38 mouse cellular contexts compared by ENCODE assay signal in genomic region chr13:97057817-97058216, GRCm38 (mm10). TPM values are rescaled to one million over a fixed set of nuclear protein-coding genes. Genes with fewer than 3 reads are reported as not detected.
A peak's percentile ranks its signal among the peaks of the same experiment; 100 is the strongest.
DNase-seq lines count a peak whose midpoint lies in the region; TF ChIP-seq lines count a peak whose summit lies in the region.
"Had no signal": no experiment of that assay in that cellular context is flagged by ENCODE, and none has a peak within 500 bp of the region (broad histone marks: within the 10 kb centered on the region; RNA-seq: fewer than 3 reads in every experiment).

No protein-coding gene starts in this region.

- no peak for DNase-seq in heart, embryonic 10.5 days (ENCODE audit: low spot score)
- DNase-seq in heart, postnatal 36 days, result no peak
- DNase-seq in ovary, postnatal 36 days (ENCODE audit: low spot score), result peak; percentile 18
- no peak for DNase-seq in ovary, postnatal 10 days (ENCODE audit: low spot score)
- DNase-seq in embryonic facial prominence, embryonic 10.5 days (ENCODE audit: low spot score), result no peak
- no peak for DNase-seq in layer of hippocampus, adult 2 months (ENCODE audit: low spot score in 2 of 2)
- DNase-seq: cerebellum, adult 11 months; cerebellum, adult 9-10 months; cerebellum, postnatal 36 days; gastrocnemius, adult 2 months; gastrocnemius, postnatal 36 days; kidney, adult 8-10 months; kidney, postnatal 4 days; layer of hippocampus, adult 9-11 months; liver, embryonic 13.5 days; lung, adult 18-20 months; lung, postnatal 4 days; midbrain, embryonic 14.5 days; right cerebral cortex, postnatal 4 days; thymus, postnatal 25 days had no signal

- TF ChIP-seq CTCF in testis, adult 2 months (IDR thresholded peaks at IDR 0.05; ENCODE audit: control insufficient read depth, insufficient read depth, insufficient replicate concordance, low read depth, low read length), result no peak
- TF ChIP-seq CTCF in layer of hippocampus, adult 2 months (conservative IDR thresholded peaks at IDR 0.05), result no peak

- intact Hi-C loops in heart, postnatal 36 days (cut with DNase I), result loop anchor here (10.0 kb wide), 1 partner anchor 203 kb away; no protein-coding TSS in a partner anchor

- H3K4me3 ChIP-seq in heart, embryonic 10.5 days, result no peak overlapping the region
- no peak overlapping the region for H3K4me3 ChIP-seq in testis, adult 2 months (ENCODE audit: control insufficient read depth, low read depth, low read length)
- no peak overlapping the region for H3K4me3 ChIP-seq in embryonic facial prominence, embryonic 10.5 days
- H3K4me3 ChIP-seq in layer of hippocampus, adult 2 months, result no peak overlapping the region
- H3K4me3 ChIP-seq: embryonic facial prominence, embryonic 13.5 days; forebrain, embryonic 10.5 days; forebrain, embryonic 15.5 days; gastrocnemius, adult 2 months; heart, embryonic 15.5 days; hindbrain, embryonic 12.5 days; intestine, embryonic 15.5 days; limb, embryonic 13.5 days; liver, embryonic 13.5 days; megakaryocyte, embryonic 14.5 days had no signal

- WGBS in heart, embryonic 10.5 days, result 47% methylated on average over 4 of the region's 4 CpGs
- 55% methylated on average over 4 of the region's 4 CpGs for WGBS in embryonic facial prominence, embryonic 10.5 days

- H3K9me3 ChIP-seq in heart, embryonic 10.5 days, result no peaks in the 10 kb centered on the region
- no peaks in the 10 kb centered on the region for H3K9me3 ChIP-seq in embryonic facial prominence, embryonic 10.5 days
- H3K9me3 ChIP-seq: embryonic facial prominence, embryonic 13.5 days; forebrain, embryonic 10.5 days; forebrain, embryonic 15.5 days; G1E; heart, embryonic 15.5 days; hindbrain, embryonic 12.5 days; intestine, embryonic 15.5 days; limb, embryonic 13.5 days; liver, embryonic 13.5 days had no signal

- 0 out of 2 replicates have a peak overlapping the region, but pooled peaks have one; percentile 36 for H3K27ac ChIP-seq in heart, embryonic 10.5 days
- H3K27ac ChIP-seq in testis, adult 2 months (ENCODE audit: control insufficient read depth, insufficient read depth, low read depth, low read length), result peak overlapping the region; percentile 66
- H3K27ac ChIP-seq in embryonic facial prominence, embryonic 10.5 days (replicated peaks), result no peak overlapping the region
- H3K27ac ChIP-seq in layer of hippocampus, adult 2 months, result no peak overlapping the region
- H3K27ac ChIP-seq: embryonic facial prominence, embryonic 13.5 days; forebrain, embryonic 10.5 days; forebrain, embryonic 15.5 days; gastrocnemius, adult 2 months; heart, embryonic 15.5 days; hindbrain, embryonic 12.5 days; hindbrain, postnatal 0 days; intestine, embryonic 15.5 days; kidney, postnatal 0 days; limb, embryonic 13.5 days; liver, embryonic 13.5 days had no signal

- peak; percentile 14; the same call in 1 of the 2 replicates for TF ChIP-seq POLR2A in testis, adult 2 months (IDR thresholded peaks at IDR 0.05; ENCODE audit: control insufficient read depth, low read depth, low read length)

- no peaks in the 10 kb centered on the region for H3K36me3 ChIP-seq in heart, embryonic 10.5 days
- H3K36me3 ChIP-seq in testis, adult 2 months (ENCODE audit: control insufficient read depth, insufficient read depth, low read length), result no peaks in the 10 kb centered on the region
- H3K36me3 ChIP-seq in embryonic facial prominence, embryonic 10.5 days (replicated peaks), result no peaks in the 10 kb centered on the region
- H3K36me3 ChIP-seq: embryonic facial prominence, embryonic 13.5 days; forebrain, embryonic 10.5 days; forebrain, embryonic 15.5 days; G1E; heart, embryonic 15.5 days; hindbrain, embryonic 12.5 days; intestine, embryonic 15.5 days; limb, embryonic 13.5 days; liver, embryonic 13.5 days had no signal

- H3K4me1 ChIP-seq in heart, embryonic 10.5 days, result peaks cover 5% of the 10 kb centered on the region; the same call in 1 of the 2 replicates
- peaks cover 4% of the 10 kb centered on the region for H3K4me1 ChIP-seq in testis, adult 2 months (ENCODE audit: control insufficient read depth, insufficient read depth, low read length)
- H3K4me1 ChIP-seq in embryonic facial prominence, embryonic 10.5 days, result peaks cover 12% of the 10 kb centered on the region
- H3K4me1 ChIP-seq: forebrain, embryonic 15.5 days; hindbrain, embryonic 12.5 days; intestine, embryonic 15.5 days; limb, embryonic 13.5 days had no signal

- H3K27me3 ChIP-seq in heart, embryonic 10.5 days (ENCODE audit: insufficient read depth, poor library complexity, severe bottlenecking), result no peaks in the 10 kb centered on the region
- no peaks in the 10 kb centered on the region for H3K27me3 ChIP-seq in testis, adult 2 months (ENCODE audit: control insufficient read depth, insufficient read depth, low read length)
- H3K27me3 ChIP-seq in embryonic facial prominence, embryonic 10.5 days (replicated peaks; ENCODE audit: low read depth, poor library complexity, severe bottlenecking), result no peaks in the 10 kb centered on the region
- H3K27me3 ChIP-seq: embryonic facial prominence, embryonic 13.5 days; forebrain, embryonic 15.5 days; heart, embryonic 15.5 days; hindbrain, embryonic 12.5 days; intestine, embryonic 15.5 days; limb, embryonic 13.5 days had no signal

RNA-seq across cellular contexts. Expression of gene Fam169a, which starts 9.3 kb away (rescaled TPM):
- polyA plus RNA-seq in heart, embryonic 10.5 days (2016; fragmentation: Nextera tagmentation; extraction: Ambion mirVana), result 12.7 and 16.3 TPM in 2 replicates
- under 1 TPM; 0.22 to 0.69 TPM for total RNA-seq in heart, postnatal 36 days (2021)
- 4.1 and 4.4 TPM in 2 replicates for polyA plus RNA-seq in testis, adult 2 months (2012; rRNA removed)
- polyA plus RNA-seq in embryonic facial prominence, embryonic 10.5 days (2016; fragmentation: Nextera tagmentation; extraction: Ambion mirVana), result 8.5 and 9.6 TPM in 2 replicates
- total RNA-seq in layer of hippocampus, adult 2 months (2021), result 10 to 100 TPM; 39.6 TPM
- total RNA-seq: gastrocnemius, adult 2 months; gastrocnemius, postnatal 36 days had no signal
- polyA plus RNA-seq: G1E; spleen, adult 2 months had no signal

RNA-seq across cellular contexts. Expression of gene 1700029F12Rik, which starts 23.7 kb away (rescaled TPM):
- polyA plus RNA-seq in heart, embryonic 10.5 days (2016; fragmentation: Nextera tagmentation; extraction: Ambion mirVana), result not detected in 2 replicates
- total RNA-seq in heart, postnatal 36 days (2021), result not detected
- 2,075 and 2,753 TPM in 2 replicates for polyA plus RNA-seq in testis, adult 2 months (2012; rRNA removed)
- polyA plus RNA-seq in embryonic facial prominence, embryonic 10.5 days (2016; fragmentation: Nextera tagmentation; extraction: Ambion mirVana), result not detected in 2 replicates
- not detected for total RNA-seq in layer of hippocampus, adult 2 months (2021)
- total RNA-seq: G1E; gastrocnemius, adult 2 months; gastrocnemius, postnatal 36 days; heart, postnatal 25 days; hindbrain, postnatal 0 days; left cerebral cortex, postnatal 14 days; monocyte, adult 5-6 weeks had no signal
- polyA plus RNA-seq: embryonic facial prominence, embryonic 13.5 days; forebrain, embryonic 10.5 days; forebrain, embryonic 15.5 days; G1E; heart, embryonic 15.5 days; hindbrain, embryonic 12.5 days; hindbrain, postnatal 0 days; intestine, embryonic 15.5 days; kidney, postnatal 0 days; limb, embryonic 13.5 days; liver, embryonic 13.5 days; lung, postnatal 0 days; midbrain, embryonic 14.5 days; neural tube, embryonic 14.5 days had no signal

RNA-seq across cellular contexts. Expression of gene Gm6169, which starts 41.2 kb away (rescaled TPM):
- polyA plus RNA-seq in heart, embryonic 10.5 days (2016; fragmentation: Nextera tagmentation; extraction: Ambion mirVana), result 1.9 and 3.1 TPM in 2 replicates
- total RNA-seq in heart, postnatal 36 days (2021), result 1 to 10 TPM in 1 of 2 experiments, under 1 TPM in 1; 0.46 to 8.8 TPM
- not detected in 2 replicates for polyA plus RNA-seq in testis, adult 2 months (2012; rRNA removed)
- 0.66 and 2.0 TPM in 2 replicates for polyA plus RNA-seq in embryonic facial prominence, embryonic 10.5 days (2016; fragmentation: Nextera tagmentation; extraction: Ambion mirVana)
- total RNA-seq in layer of hippocampus, adult 2 months (2021), result not detected

Comparison
In these comparisons a context has a peak if more than half of its experiments do, and no peak if none do; other contexts are left out.
1. H3K27ac ChIP-seq: peak in heart, embryonic 10.5 days (single experiment) and testis, adult 2 months (single experiment); none in embryonic facial prominence, embryonic 10.5 days (single experiment) and layer of hippocampus, adult 2 months (single experiment).
2. RNA of gene 1700029F12Rik, which starts 23.7 kb away (polyA plus RNA-seq): 2,075 to 2,753 TPM in testis, adult 2 months; not detected in heart, embryonic 10.5 days and not detected in embryonic facial prominence, embryonic 10.5 days; every median in the first group is over 1,000 times any median in the second.